Mouse (Mus musculus): ENCODE measurements around the gene Tpx2.

Gene Tpx2

DNA sequence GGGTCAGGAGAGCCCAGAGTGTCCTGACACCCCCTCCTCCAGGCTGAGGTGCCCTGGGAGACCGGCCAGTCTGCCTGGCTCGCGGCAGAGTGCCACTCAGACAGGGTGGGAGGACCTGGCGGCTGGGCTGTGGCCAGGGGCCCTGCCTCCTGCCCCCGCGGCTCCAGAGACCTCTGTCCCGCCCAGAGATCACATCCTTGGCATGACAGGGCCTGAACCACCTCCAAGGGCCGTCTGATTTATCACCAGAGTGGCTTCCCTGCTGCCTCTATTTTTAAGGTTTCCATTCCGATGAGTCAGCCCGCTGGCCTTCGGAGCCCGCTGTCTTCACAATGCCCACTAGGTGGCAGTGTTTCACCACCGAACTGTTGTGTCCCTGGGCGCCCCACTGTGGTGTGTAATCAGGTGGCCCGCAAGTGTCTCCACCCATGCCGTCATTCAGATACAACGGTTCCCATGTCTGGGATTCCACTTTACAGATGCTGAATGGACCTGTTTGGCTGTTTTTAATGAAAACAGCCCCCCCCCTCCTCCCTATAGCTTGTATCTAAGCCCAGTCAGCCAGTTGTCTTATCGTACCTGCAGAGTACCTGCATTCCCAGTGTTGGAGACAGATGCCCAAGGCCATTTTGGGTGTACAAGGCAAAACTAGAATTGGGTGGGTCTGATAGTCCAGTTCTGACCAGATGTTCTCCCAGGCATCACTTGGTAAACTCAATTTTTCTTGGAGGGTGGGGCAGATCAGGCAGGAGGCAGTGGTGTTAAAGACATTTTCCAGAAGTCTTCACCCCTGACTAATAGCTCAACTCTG is 66.8 kb downstream of the Tpx2 start:
- in situ Hi-C loops (cut with MboI) = no loop called here

DNA sequence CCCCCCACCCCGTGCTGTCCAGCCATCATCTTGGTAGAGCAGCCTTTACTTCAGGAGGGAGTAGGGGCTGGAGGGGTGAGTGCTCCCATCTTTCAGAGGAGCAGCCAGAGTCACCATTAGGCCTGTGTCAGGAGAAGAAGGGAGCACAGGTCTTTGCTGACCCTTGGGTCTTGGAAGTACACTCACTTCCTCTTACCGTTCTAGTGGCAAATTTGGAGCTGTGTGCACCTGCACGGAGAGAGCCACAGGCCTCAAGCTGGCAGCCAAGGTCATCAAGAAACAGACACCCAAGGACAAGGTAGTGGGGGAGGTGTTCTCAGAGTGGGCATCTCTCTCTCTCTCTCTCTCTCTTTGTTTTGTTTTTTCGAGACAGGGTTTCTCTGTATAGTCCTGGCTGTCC is 67.7 kb downstream of the Tpx2 start:
- in situ Hi-C loops (cut with MboI) = no loop called here

- in situ Hi-C loops (cut with MboI) = no loop called here
Observed at GRCm38 (mm10) chr2:152916111-152916510, 68.3 kb downstream of the Tpx2 start.

DNA sequence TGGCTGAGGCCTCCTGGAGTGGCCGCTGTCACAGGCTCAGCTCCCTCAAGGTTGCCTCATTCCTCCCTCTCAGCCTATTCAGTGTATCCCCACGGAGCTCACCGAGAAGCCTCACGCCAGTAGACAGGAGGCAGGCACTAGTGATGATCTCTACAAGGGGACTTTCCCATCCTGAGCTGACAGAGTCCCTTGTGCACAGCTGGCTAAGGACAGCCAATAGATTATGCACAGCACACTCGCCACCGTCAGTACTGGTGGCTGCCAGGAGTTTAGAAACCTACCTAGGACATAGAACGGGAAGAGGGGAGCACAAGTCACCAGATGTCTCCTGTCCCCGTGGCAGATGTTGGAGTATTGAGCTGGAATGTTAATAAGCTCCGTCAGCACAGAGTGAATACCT is 69.9 kb downstream of the Tpx2 start:
- in situ Hi-C loops (cut with MboI) = no loop called here

DNA sequence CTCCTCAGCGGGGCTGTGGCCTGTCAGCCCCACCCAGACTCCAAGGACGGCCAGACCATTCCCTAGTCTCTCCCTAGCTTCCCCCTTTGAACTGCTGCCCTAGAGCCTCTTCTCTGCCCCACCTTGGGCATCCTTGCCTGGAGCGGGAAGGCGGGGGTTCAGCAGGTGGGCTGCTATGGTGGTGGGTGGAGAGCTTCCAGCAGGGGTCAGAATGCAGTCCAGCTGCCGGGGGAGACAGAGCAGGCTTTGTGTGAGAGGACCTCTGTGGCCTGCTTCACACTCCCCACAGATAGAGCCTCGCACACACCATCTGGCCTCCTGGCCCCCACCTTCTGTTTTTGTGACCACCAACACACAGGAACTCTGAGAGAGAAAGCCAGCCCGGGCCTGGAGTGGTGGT is 74.6 kb downstream of the Tpx2 start:
- in situ Hi-C loops (cut with MboI) = no loop called here

DNA sequence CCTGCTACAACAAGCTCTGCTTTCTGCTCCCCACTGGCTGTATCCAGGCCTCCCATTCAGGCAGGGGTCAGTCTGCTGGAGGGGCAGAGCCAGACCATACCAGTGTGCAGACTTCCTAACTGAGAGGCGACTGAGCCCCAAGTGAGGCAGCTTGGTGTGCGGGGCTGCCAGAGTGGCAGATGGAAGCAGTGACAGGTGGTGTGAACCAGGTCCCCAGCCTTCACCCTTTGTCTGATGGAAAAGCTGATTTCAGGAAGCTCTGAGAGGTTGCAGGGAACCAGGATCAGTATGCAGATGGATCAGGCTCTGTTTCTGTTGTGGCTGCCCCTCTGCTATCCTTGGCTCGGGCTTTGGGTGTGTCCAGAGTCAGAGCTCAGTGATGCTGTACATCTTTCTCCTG is 75.9 kb downstream of the Tpx2 start:
- in situ Hi-C loops (cut with MboI) = no loop called here

DNA sequence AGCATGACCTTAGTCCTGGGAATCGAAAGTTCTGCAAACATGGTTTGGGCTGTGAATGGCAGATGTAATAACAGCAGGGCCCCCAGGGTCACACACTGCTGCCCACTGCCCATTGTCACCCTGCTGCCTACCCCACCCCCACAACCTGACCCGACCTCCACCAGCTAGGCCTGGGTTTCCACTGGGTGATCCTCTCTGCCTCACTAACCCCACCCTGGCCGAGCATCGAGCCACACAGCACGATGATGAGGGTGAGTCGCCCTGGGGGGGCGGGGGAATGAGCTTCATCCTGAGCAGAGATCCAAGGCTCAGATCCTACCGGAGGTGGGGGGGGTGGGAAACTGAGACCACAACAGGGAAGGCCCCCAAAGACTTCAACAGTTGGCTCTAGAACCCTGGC is 76.4 kb downstream of the Tpx2 start:
- in situ Hi-C loops (cut with MboI) = no loop called here

DNA sequence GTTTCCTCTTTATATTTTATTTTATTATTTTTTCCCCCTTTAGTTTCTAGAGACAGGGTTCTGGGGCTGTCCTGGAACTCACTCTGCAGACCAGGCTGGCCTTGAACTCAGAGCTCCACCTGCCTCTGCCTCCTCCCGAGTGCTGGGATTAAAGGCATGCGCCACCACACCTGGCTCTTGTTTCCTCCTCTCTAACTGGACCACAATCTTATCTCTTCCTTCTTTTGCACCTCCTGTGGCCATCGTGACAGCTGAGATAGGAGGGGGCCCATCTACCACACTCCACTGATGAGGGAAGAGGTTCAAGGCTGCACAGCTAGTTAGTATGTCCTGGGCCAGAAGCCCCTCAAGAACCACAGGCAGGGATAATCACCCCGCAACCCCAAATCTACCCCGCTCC is 76.8 kb downstream of the Tpx2 start:
- in situ Hi-C loops (cut with MboI) = no loop called here

- in situ Hi-C loops (cut with MboI) = no loop called here
Observed at GRCm38 (mm10) chr2:152925189-152925872, 77.6 kb downstream of the Tpx2 start.

DNA sequence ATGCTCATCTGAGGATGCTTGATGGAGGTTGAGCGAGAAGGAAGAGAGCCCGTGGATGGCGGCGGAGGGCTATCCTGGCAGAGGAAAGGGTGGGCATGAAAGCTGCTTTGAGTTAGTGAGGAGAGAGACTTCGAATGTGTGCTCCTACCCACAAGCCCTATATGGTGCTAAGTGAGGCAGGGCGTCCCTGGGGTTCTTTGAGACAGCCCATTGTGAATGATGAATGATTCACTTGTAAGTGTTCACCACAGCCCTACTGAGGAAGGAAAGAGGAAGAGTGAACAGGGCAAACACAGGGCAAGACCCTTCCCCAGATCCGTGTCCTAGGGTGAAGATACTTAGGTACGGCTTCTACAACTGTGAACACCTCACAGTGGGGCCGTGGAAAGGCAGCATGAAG is 79.1 kb downstream of the Tpx2 start:
- in situ Hi-C loops (cut with MboI) = no loop called here

DNA sequence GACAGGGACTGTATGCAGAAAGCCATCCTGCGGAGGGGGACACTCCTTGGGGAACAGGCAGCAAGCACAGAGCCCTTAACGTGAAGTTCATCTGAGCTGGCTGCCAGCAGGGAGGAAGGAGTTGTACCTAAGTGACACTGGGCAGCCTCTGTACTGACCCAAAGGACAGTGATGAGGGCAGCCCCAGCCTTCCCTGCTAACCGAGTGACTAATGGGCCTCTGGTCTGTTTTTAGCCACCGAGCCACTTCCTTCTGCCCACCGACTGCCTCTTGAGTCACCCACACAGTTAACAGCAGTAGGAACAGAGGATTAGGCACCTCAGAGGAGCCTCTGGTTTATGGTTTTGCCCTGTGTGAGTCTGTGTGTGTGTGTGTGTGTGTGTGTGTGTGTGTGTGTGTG is 79.6 kb downstream of the Tpx2 start:
- in situ Hi-C loops (cut with MboI) = no loop called here

DNA sequence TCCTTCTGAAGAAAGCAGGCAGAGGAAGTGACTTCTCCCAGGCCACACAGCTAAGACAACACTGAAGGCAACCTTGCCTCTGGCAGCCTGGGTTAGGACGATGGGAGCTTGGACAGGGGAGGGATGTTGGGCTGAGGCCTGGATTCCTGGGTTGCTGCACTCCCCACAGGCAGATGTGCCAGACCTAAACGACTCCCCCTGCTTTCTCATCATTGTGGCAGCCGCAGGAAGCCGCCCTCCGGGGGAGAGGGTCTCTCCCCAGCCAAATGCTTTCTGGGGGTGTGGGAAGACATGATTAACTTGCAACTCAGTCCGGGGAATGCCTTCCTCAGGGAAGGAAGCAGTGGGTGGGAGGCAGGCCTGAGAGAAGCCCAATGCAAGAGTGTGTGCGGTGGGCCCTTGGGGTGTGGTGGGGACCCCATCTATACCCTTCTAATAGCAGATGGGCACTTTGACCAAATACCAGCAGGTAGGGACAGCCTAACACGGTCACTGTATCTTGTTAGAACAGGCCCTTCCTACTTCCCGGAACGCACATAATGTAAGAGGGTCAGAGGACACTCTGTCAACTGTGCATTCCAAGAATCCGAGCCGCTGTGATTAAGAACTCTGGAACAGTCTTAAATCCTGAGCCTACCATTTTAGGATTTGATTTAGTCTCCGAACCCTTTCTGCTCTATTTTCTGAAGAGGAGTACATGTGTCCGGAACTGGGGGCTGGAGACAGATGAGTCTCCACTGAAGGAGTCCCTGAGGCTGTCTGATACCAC is 80.6 kb downstream of the Tpx2 start:
- in situ Hi-C loops (cut with MboI) = no loop called here

GRCm38 (mm10) chr2:152928988-152929370 is 81.2 kb downstream of the Tpx2 start:
- in situ Hi-C loops (cut with MboI) = no loop called here

GRCm38 (mm10) chr2:152930276-152930675 is 82.5 kb downstream of the Tpx2 start:
- in situ Hi-C loops (cut with MboI) = no loop called here

DNA sequence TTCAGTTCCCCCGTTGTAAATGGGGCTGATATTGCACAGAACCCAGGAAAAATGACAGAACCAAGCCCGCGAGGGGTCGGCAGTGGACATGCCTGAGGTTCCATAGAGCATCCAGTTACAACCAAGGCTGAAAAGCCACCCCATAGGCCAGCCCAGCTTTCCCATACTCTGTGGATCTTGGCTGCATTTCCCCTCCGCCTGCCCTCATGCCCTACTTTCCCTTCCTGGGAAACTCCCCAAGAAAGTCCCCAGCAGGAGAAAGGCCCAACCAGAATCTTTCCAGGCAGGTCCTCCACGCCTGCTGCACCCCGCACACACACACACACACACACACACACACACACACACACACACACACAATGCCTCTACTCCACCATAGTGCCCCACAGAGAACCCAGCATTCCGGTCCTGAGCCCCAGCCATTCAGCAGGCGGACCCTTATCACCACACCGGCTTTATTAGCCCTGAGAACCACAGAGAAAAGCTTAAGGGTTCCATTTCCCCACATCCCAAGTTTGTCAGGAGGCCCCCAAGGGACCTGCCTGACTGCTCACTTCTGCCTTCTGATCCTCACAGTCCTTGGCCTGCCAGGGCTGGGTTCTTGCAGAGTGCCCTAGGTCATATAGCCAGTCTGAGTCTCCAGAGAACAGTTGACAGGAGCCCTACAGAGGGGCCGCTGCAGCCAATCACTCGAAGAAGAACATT is 83.8 kb downstream of the Tpx2 start:
- in situ Hi-C loops (cut with MboI) = no loop called here

GRCm38 (mm10) chr2:152933048-152933447 is 85.3 kb downstream of the Tpx2 start, which contains the start of gene Foxs1:
Foxs1 (minus strand) TSS chr2:152933208.
- in situ Hi-C loops (cut with MboI) = no loop called here

DNA sequence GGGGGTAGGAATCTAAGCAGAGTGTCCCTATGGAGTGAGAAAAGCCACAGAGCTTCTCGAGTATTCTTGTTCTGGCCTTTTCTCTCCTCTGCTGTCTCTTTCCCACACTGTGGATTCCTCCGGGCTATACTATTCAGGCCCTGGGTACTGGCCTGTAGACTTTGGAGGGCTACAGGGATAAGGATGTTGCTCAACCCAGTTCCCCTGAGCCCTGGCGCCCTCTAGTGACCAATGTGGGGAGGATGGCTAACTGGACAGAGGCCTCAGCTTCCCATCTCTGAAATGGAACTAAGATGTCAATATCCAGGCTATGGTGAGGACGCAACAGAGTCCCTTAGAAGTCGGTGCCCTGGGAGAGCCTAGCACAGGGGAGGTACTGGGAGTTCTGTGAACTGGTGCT is 85.8 kb downstream of the Tpx2 start:
- in situ Hi-C loops (cut with MboI) = no loop called here

DNA sequence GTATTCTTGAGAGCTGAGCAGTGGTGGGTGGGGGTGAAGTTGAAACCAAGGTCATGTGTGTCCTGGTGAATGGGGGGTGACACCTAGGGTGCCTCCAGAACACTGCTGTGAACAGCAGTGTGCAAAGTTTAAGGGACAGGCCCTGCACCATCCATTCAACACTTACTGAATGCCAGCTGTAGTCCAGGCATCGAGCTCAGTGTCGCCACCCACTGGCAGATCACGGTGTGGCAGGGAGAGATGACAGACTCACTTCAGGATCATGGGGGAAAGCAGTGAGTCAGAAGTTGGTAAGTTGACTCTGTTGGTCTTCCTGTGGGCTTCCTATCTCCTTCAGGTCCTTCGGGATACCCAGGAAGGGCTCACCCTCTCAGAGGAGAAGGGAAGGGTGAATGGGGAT is 92.1 kb downstream of the Tpx2 start:
- in situ Hi-C loops (cut with MboI) = no loop called here

GRCm38 (mm10) chr2:152941106-152941505 is 93.3 kb downstream of the Tpx2 start:
- in situ Hi-C loops (cut with MboI) = no loop called here

- in situ Hi-C loops (cut with MboI) = no loop called here
Observed at GRCm38 (mm10) chr2:152941776-152942175, 94.0 kb downstream of the Tpx2 start.

DNA sequence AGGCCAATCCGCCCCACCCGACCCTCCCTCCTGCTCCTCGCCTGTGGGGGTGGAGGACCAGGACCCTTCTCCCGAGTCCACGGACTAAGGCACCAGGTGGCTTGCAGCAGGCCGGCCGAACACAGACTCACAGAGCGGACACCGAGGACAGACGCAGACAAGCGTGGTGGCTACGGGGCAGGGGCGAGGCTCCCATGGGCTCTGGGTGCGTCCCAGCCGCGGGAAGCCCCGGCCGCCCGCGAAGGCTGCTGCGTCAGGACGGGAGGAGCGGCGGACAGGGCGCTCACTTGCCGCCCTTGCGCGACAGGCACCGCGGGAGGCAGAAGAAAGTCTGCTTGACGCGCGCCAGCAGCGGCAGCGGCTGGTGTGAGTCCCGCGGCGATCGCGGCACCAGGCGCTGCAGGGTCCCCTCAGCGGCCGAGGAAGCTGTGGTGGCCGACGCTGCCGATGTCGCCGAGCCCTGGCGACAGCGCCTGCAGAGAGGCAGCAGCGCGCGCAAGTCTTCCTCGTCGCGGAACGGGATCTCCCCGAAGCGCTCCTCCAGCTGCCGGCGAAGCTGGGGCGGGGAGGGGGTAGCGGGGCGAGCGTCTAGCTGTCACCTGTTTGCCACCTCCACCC is 95.2 kb downstream of the Tpx2 start:
- in situ Hi-C loops (cut with MboI) = no loop called here

DNA sequence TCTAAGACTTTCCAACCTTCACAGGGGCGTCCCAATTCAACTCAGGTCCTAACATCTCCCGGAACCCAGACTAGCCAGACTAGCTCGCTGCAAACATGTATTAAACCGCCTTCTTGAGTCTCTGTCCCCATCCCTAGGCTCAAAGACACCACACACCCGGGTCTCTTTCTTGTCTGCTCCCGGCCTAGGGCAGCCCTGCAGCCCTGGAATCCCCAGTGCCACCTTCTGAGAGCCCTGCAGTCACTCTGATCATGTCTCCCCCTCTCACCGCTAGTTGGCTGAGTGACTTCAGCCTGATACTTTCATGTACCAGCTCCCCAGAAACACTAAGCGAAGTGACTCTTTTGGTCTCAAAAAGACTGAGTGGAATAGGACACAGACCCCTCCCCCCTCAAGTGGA is 95.8 kb downstream of the Tpx2 start:
- in situ Hi-C loops (cut with MboI) = no loop called here
